ENCODE assay signal across 8 mouse cellular contexts in genomic region chr16:18686916-18687315, GRCm38 (mm10). TPM values are rescaled to one million over a fixed set of nuclear protein-coding genes. Genes with fewer than 3 reads are reported as not detected.
DNase-seq lines count a peak whose midpoint lies in the region; ATAC-seq lines count a peak whose summit lies in the region.

No protein-coding gene starts in this region.

- intact Hi-C loops in gastrocnemius, postnatal 36 days (cut with DNase I), result no loop called here
- intact Hi-C loops in left cerebral cortex, postnatal 25 days (cut with DNase I), result no loop called here

- peak overlapping the region; percentile 50 for H3K27ac ChIP-seq in intestine, embryonic 16.5 days (ENCODE audit: low read length)

- H3K9ac ChIP-seq in intestine, embryonic 16.5 days (ENCODE audit: low read depth, low read length), result peak overlapping the region; percentile 62; the same call in 1 of the 2 replicates

- H3K27me3 ChIP-seq in intestine, embryonic 16.5 days (replicated peaks; ENCODE audit: control insufficient read depth, insufficient read depth, low read length), result no peaks in the 10 kb centered on the region

- DNase-seq in adrenal gland, postnatal 10 days, result peak; percentile 95
- peak; percentile 95 for DNase-seq in embryo, embryonic 10.5 days (ENCODE audit: low spot score)
- peak; percentile 86 to 93 for DNase-seq in gastrocnemius, postnatal 36 days
- peak; percentile 55 to 64 for DNase-seq in left cerebral cortex, postnatal 25 days (ENCODE audit: low spot score in 2 of 2)
- DNase-seq in mesoderm, embryonic 11.5 days (ENCODE audit: low read depth, low spot score), result peak; percentile 92
- DNase-seq in right cerebral cortex, postnatal 25 days, result peak; percentile 56

- peaks cover 12% of the 10 kb centered on the region; the same call in 1 of the 2 replicates for H3K4me1 ChIP-seq in intestine, embryonic 16.5 days (ENCODE audit: control insufficient read depth, insufficient read depth, low read length)

- H3K36me3 ChIP-seq in intestine, embryonic 16.5 days (ENCODE audit: control insufficient read depth, insufficient read depth, low read length), result no peaks in the 10 kb centered on the region

- peak overlapping the region; percentile 71 for H3K4me2 ChIP-seq in intestine, embryonic 16.5 days (ENCODE audit: low read depth, low read length)

- no peaks in the 10 kb centered on the region for H3K9me3 ChIP-seq in intestine, embryonic 16.5 days (ENCODE audit: control insufficient read depth, low read length)

- peak overlapping the region; percentile 39 for H3K4me3 ChIP-seq in intestine, embryonic 16.5 days (ENCODE audit: low read length)

- peak; percentile 97 for ATAC-seq in intestine, embryonic 16.5 days
- ATAC-seq in erythroblast, adult 5-6 weeks (replicated peaks; ENCODE audit: low FRiP score, poor library complexity, severe bottlenecking), result no peak

- under 1% methylated on average over 17 of the region's 17 CpGs for WGBS in intestine, embryonic 16.5 days

RNA-seq across cellular contexts. Expression of gene Sept5, which starts 57.2 kb away (rescaled TPM):
- 10 to 100 TPM; 14.2 to 24.3 TPM for total RNA-seq in adrenal gland, postnatal 10 days (2021)
- total RNA-seq in gastrocnemius, postnatal 36 days (2021), result 1 to 10 TPM; 2.7 TPM
- polyA plus RNA-seq in intestine, embryonic 16.5 days (2015; fragmentation: Nextera tagmentation; extraction: Ambion mirVana), result 52.2 and 52.5 TPM in 2 replicates
- 100 to 1,000 TPM; 961 to 977 TPM for total RNA-seq in left cerebral cortex, postnatal 25 days (2021)
- 13.4 and 19.4 TPM in 2 replicates for total RNA-seq in erythroblast, adult 5-6 weeks (2015; ENCODE audit: low replicate concordance)
- total RNA-seq in erythroblast, adult 5-6 weeks (2017; ENCODE audit: low replicate concordance), result 11.7 and 15.2 TPM in 2 replicates

Comparison
In these comparisons a context has a peak if more than half of its experiments do, and no peak if none do; other contexts are left out.
1. RNA of gene Sept5, which starts 57.2 kb away (total RNA-seq): 961 to 977 TPM in left cerebral cortex, postnatal 25 days; 14.2 to 24.3 TPM in adrenal gland, postnatal 10 days, 11.7 to 19.4 TPM in erythroblast, adult 5-6 weeks and 2.7 TPM in gastrocnemius, postnatal 36 days; every median in the first group is over 10 times any median in the second.
2. Peak in every context shown above with its lines, with median percentiles within 50 percentile points of each other: DNase-seq.